Mouse (Mus musculus) CH12.LX (cell line): ENCODE data around the gene Ell3. TPM values are rescaled to one million over a fixed set of nuclear protein-coding genes. Genes with fewer than 3 reads are reported as not detected.
"Not testable (repeated sequence)": the region's sequence is repeated elsewhere in the genome, so short reads cannot be mapped to it uniquely, and the experiment has no call there.

Source experiments
- DNase-seq: peaks from one replicate; pipeline ENCODE4 v3.0.0-alpha.2; 2013; ENCODE audit errors: extremely low read depth
- H3K27ac ChIP-seq: 2 replicates; pipeline ENCODE4 v1.5.1; 2012; ENCODE audit warnings: low read depth, mild to moderate bottlenecking, control low read depth, moderate library complexity; ENCODE audit not compliant: insufficient read depth
- H3K27me3 ChIP-seq: replicated peaks from 2 replicates; pipeline ENCODE3; 2012; ENCODE audit warnings: inconsistent platforms
- H3K36me3 ChIP-seq, 2 experiments: replicated peaks in 1 of 2; 2 replicates each; pipeline versions ENCODE3 to v1.6.1; 2012; ENCODE audit warnings: inconsistent platforms in 1 of 2, low read length in 1 of 2, mild to moderate bottlenecking in 1 of 2, mixed read lengths in 1 of 2, moderate library complexity in 1 of 2; ENCODE audit not compliant: control insufficient read depth in 1 of 2, insufficient read depth in 1 of 2
- H3K4me1 ChIP-seq, 2 experiments: 2 replicates each; pipeline ENCODE4 v1.6.1; 2012; ENCODE audit warnings: inconsistent platforms in 1 of 2, moderate library complexity in 1 of 2; ENCODE audit not compliant: insufficient read depth in 2 of 2, control insufficient read depth in 1 of 2
- H3K4me2 ChIP-seq: 2 replicates; pipeline ENCODE4 v1.6.1; 2012; ENCODE audit warnings: low read depth, mild to moderate bottlenecking, control low read depth; ENCODE audit not compliant: poor library complexity, insufficient read depth, severe bottlenecking
- H3K4me3 ChIP-seq, 3 experiments: fragments of 150-350 bp in 1 of 3; sonication (generic) in 1 of 3; replicated peaks in 1 of 3; 2 replicates each; pipeline versions ENCODE3 to v1.5.1; 2011 to 2012; ENCODE audit warnings: low read depth in 2 of 3, low read length in 2 of 3, mild to moderate bottlenecking in 2 of 3, moderate library complexity in 2 of 3, control low read depth in 1 of 3, improper control_type of control experiment in 1 of 3, inconsistent platforms in 1 of 3, mixed read lengths in 1 of 3; ENCODE audit not compliant: poor library complexity in 1 of 3
- H3K79me2 ChIP-seq: replicated peaks from 2 replicates; pipeline ENCODE4 v1.6.1; 2012; ENCODE audit warnings: mild to moderate bottlenecking, moderate library complexity; ENCODE audit not compliant: control insufficient read depth, poor library complexity, insufficient read depth, severe bottlenecking; ENCODE audit errors: extremely low read depth
- H3K9ac ChIP-seq: 2 replicates; pipeline ENCODE4 v1.6.1; 2012; ENCODE audit warnings: low read depth, mild to moderate bottlenecking, control low read depth, moderate library complexity; ENCODE audit not compliant: insufficient read depth
- H3K9me3 ChIP-seq: replicated peaks from 2 replicates; pipeline ENCODE3; 2012; ENCODE audit warnings: low read length, inconsistent platforms, mixed read lengths
- BHLHE40 ChIP-seq: IDR thresholded peaks from 2 replicates; pipeline ENCODE4 v1.6.1; 2011; ENCODE audit warnings: mild to moderate bottlenecking, low read depth, low read length, improper control_type of control experiment
- CHD1 ChIP-seq: IDR thresholded peaks from 2 replicates; pipeline ENCODE4 v1.6.1; 2012; ENCODE audit warnings: low read depth, low read length, improper control_type of control experiment, inconsistent platforms
- CHD2 ChIP-seq: IDR thresholded peaks from 2 replicates; pipeline ENCODE4 v1.6.1; 2011; ENCODE audit warnings: low read length, improper control_type of control experiment
- CTCF ChIP-seq, 2 experiments: IDR thresholded peaks in 1 of 2; conservative IDR thresholded peaks in 1 of 2; 2 replicates each; pipeline ENCODE4 v1.5.1; 2011 to 2012; ENCODE audit warnings: low read depth in 2 of 2, low read length in 2 of 2, improper control_type of control experiment in 1 of 2, inconsistent platforms in 1 of 2, mild to moderate bottlenecking in 1 of 2, moderate library complexity in 1 of 2
- E2F4 ChIP-seq: IDR thresholded peaks from 2 replicates; pipeline ENCODE4 v1.6.1; 2011; ENCODE audit warnings: low read depth, low read length, improper control_type of control experiment; ENCODE audit not compliant: insufficient replicate concordance
- EP300 ChIP-seq: IDR thresholded peaks from 2 replicates; pipeline ENCODE4 v1.6.1; 2011; ENCODE audit warnings: low read length, improper control_type of control experiment
- GABPA ChIP-seq: IDR thresholded peaks from 2 replicates; pipeline ENCODE4 v1.6.1; 2012; ENCODE audit warnings: low read depth, low read length, improper control_type of control experiment, inconsistent platforms; ENCODE audit not compliant: insufficient replicate concordance
- HCFC1 ChIP-seq: IDR thresholded peaks from 2 replicates; pipeline ENCODE4 v1.6.1; 2012; ENCODE audit warnings: low read depth, mild to moderate bottlenecking, inconsistent platforms, low read length, improper control_type of control experiment
- IRF4 ChIP-seq: IDR thresholded peaks from 2 replicates; pipeline ENCODE4 v1.6.1; 2014; ENCODE audit warnings: low read depth, mild to moderate bottlenecking, inconsistent platforms, low read length, improper control_type of control experiment
- JUND ChIP-seq: conservative IDR thresholded peaks from 2 replicates; pipeline ENCODE4 v1.6.1; 2011; ENCODE audit warnings: low read depth, low read length, improper control_type of control experiment
- KAT2A ChIP-seq: IDR thresholded peaks from 2 replicates; pipeline ENCODE4 v1.6.1; 2012; ENCODE audit warnings: low read length, improper control_type of control experiment, inconsistent platforms; ENCODE audit not compliant: insufficient replicate concordance
- MAZ ChIP-seq: IDR thresholded peaks from 2 replicates; pipeline ENCODE4 v1.6.1; 2012; ENCODE audit warnings: low read depth, mild to moderate bottlenecking, inconsistent platforms, low read length, improper control_type of control experiment, moderate library complexity
- MYC ChIP-seq: IDR thresholded peaks from 2 replicates; pipeline ENCODE4 v1.6.1; 2011; ENCODE audit warnings: low read depth, mild to moderate bottlenecking, improper control_type of control experiment, low read length
- NELFE ChIP-seq: IDR thresholded peaks from 2 replicates; pipeline ENCODE4 v1.6.1; 2011; ENCODE audit warnings: low read depth, low read length, improper control_type of control experiment
- NRF1 ChIP-seq: IDR thresholded peaks from 2 replicates; pipeline ENCODE4 v1.6.1; 2014; ENCODE audit warnings: low read depth, mild to moderate bottlenecking, inconsistent platforms, low read length, improper control_type of control experiment, moderate library complexity
- PAX5 ChIP-seq: IDR thresholded peaks from 2 replicates; pipeline ENCODE4 v1.6.1; 2012; ENCODE audit warnings: low read length, inconsistent platforms, mixed read lengths
- POLR2A ChIP-seq: IDR thresholded peaks from 2 replicates; pipeline ENCODE4 v1.6.1; 2011; ENCODE audit warnings: low read depth, mild to moderate bottlenecking, improper control_type of control experiment, low read length
- RAD21 ChIP-seq: IDR thresholded peaks from 2 replicates; pipeline ENCODE4 v1.6.1; 2011; ENCODE audit warnings: low read depth, mild to moderate bottlenecking, low read length, improper control_type of control experiment, moderate library complexity
- SMC3 ChIP-seq: IDR thresholded peaks from 2 replicates; pipeline ENCODE4 v1.6.1; 2011; ENCODE audit warnings: low read depth, low read length, improper control_type of control experiment
- TCF12 ChIP-seq: IDR thresholded peaks from 2 replicates; pipeline ENCODE4 v1.6.1; 2014; ENCODE audit warnings: low read depth, mild to moderate bottlenecking, inconsistent platforms, low read length, improper control_type of control experiment
- USF1 ChIP-seq: IDR thresholded peaks from 2 replicates; pipeline ENCODE4 v1.6.1; 2014; ENCODE audit warnings: low read depth, mild to moderate bottlenecking, inconsistent platforms, low read length, improper control_type of control experiment
- USF2 ChIP-seq: conservative IDR thresholded peaks from 2 replicates; pipeline ENCODE4 v1.6.1; 2011; ENCODE audit warnings: low read depth, low read length, improper control_type of control experiment
- ZKSCAN1 ChIP-seq: IDR thresholded peaks from 2 replicates; pipeline ENCODE4 v1.6.1; 2012; ENCODE audit warnings: low read depth, inconsistent platforms, low read length, improper control_type of control experiment, borderline replicate concordance
- dilution Hi-C: fragments of 300-500 bp; cut with MboI; formaldehyde crosslinking; loops from 2 replicates; pipeline ENCODE4 v1.14.3; 2020; ENCODE audit warnings: low sequenced_read_pairs; ENCODE audit not compliant: extremely low pct_unique_long_range_greater_than_20kb, extremely low pct_ligation_motif_present
- in situ Hi-C: fragments of 300-500 bp; cut with MboI; formaldehyde crosslinking; loops from 3 replicates; pipeline ENCODE4 v1.14.3; 2019; ENCODE audit warnings: low sequenced_read_pairs, low pct_ligation_motif_present, low pct_unique_long_range_greater_than_20kb, mixed read lengths
- polyA plus RNA-seq: library from polyadenylated mRNA; unstranded; fragments of >175 nt; gene quantifications from 2 replicates; pipeline ENCODE4 v1.2.1, GENCODE M21; 2012; ENCODE audit warnings: low read depth; ENCODE audit not compliant: insufficient read length
- total RNA-seq, 2 experiments: library from RNA; depleted of rRNA; stranded (reverse); fragments of 300-350 nt in 1 of 2; fragments of >200 nt in 1 of 2; gene quantifications; 2 replicates each; pipeline ENCODE4 v1.2.3; 2012 to 2014

The Ell3 gene
- total and polyA plus RNA-seq, 3 experiments, result 0.38 to 2.3 (median 1.0) TPM

DNA sequence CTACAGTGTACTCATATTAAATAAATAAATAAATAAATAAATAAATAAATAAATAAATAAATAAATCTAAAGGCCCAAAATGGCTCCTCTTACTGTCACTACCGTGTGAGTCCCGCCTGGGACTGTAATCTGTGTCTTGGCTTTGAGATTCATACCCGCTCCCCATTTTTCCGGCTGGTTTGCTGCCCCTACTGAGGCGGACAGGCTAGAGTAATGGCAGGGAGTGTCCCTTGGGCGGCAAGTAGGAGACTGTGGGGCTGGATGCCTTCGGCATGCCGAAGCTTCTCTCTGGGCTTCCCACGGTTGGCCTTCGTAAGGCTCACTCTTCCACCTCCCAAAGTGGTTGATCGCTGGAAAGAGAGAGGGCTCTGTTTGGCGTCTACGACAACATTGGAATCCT is 36.8 kb upstream of the Ell3 start:
- H3K4me3 ChIP-seq, in situ Hi-C loops, H3K27me3 ChIP-seq, DNase-seq, dilution Hi-C loops, H3K4me2 ChIP-seq, H3K36me3 ChIP-seq, H3K9me3 ChIP-seq, H3K27ac ChIP-seq, H3K79me2 ChIP-seq, H3K4me1 ChIP-seq, H3K9ac ChIP-seq: not testable (repeated sequence)

DNA sequence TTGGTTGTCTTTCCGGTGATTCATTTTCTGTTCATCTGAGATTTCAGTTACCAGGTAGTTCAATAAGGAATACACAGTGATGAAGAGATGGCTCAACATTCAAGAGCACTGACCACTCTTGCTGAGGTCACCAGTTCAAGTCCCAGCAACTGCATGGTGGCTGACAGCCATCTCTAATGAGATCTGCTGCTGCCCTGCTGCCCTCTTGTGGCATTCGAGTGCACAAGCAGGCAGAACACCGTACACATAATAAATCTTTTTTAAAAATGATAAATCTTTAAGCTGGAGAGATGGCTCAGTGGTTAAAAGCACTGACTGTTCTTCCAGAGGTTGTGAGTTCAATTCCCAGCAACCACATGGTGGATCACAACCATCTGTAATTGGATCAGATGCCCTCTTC is 36.4 kb upstream of the Ell3 start:
- H3K4me3 ChIP-seq, result no peak overlapping the region
- DNase-seq, result peak; percentile 54
- no peak overlapping the region for H3K27ac ChIP-seq
- H3K4me1 ChIP-seq, result no peaks in the 10 kb centered on the region
- dilution Hi-C loops (no loop called here), in situ Hi-C loops (no loop called here)
- H3K9me3 ChIP-seq, result no peaks in the 10 kb centered on the region
- peak; percentile 70 for TF ChIP-seq RAD21
- no peak for TF ChIP-seq MAZ
- peak; percentile 60 for TF ChIP-seq SMC3
- TF ChIP-seq CTCF (conservative IDR thresholded peaks at IDR 0.05 in 1 of 2, IDR thresholded peaks at IDR 0.05 in 1 of 2; ENCODE audit: low read depth in 2 of 2, low read length in 2 of 2), result peak; percentile 60 to 80
- no peak overlapping the region for H3K9ac ChIP-seq
- H3K27me3 ChIP-seq, result peaks cover 7% of the 10 kb centered on the region
- no peak overlapping the region for H3K4me2 ChIP-seq
- no peaks in the 10 kb centered on the region for H3K79me2 ChIP-seq
- peaks cover 7% of the 10 kb centered on the region in 2 experiments for H3K36me3 ChIP-seq

DNA sequence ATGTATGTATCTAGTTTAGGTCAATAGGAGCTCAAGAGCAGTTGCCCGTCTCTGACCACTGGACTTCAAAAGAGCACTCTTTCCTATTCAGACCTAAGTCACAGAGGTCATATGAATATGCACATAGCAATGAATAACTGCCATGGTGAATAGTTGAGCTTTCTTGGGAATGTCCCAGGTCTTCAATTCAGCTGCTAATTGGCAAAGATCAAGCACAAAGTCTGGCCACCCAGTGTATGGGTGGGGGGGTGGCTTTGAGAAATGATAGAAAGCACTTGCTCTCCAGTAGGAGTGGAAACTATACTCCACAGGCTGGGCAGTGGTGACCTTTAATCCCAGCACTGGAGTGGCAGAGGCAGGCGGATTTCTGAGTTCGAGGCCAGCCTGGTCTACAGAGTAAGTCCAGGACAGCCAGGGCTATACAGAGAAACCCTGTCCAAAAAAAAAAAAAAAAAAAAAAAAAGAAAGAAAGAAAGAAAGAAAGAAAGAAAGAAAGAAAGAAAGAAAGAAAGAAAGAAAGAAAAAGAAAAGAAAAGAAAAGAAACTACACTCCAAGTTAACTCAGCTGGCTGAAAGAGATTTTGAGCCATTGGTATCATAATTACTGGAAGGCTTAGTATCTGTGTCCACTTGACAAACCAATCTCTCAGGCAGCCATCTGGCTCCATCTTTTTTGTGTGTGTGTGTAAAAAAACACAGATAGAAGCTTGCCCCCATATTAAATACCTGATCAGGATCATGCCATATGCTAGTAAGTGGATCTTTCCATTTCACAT is 33.6 kb upstream of the Ell3 start:
- dilution Hi-C loops, result no loop called here
- in situ Hi-C loops, result no loop called here
- Histone ChIP-seq H3K9ac (no peak overlapping the region), H3K4me1 (peaks cover 0 to 5% of the 10 kb centered on the region in 2 experiments; a peak in 1 of 4 replicates), H3K27me3 (peaks cover 3% of the 10 kb centered on the region), H3K79me2 (peaks cover 7% of the 10 kb centered on the region; the same call in 1 of the 2 replicates), H3K9me3 (no peaks in the 10 kb centered on the region), H3K4me3 (no peak overlapping the region), H3K27ac (no peak overlapping the region), H3K4me2 (no peak overlapping the region)
- TF ChIP-seq HCFC1 (no peak), E2F4 (no peak), USF1 (no peak), JUND (no peak), PAX5 (no peak), TCF12 (no peak), MYC (no peak), BHLHE40 (no peak), NELFE (no peak), IRF4 (no peak), KAT2A (no peak), POLR2A (no peak), GABPA (no peak), CHD2 (no peak), ZKSCAN1 (no peak), CHD1 (no peak), RAD21 (no peak), NRF1 (no peak), EP300 (no peak), USF2 (no peak)
- TF ChIP-seq, all 38 proteins: peak for 0
- H3K36me3 ChIP-seq, result peaks cover 7% of the 10 kb centered on the region in 2 experiments
- DNase-seq, result no peak
